Mouse (Mus musculus): ENCODE data around the gene Txndc8. TPM values are rescaled to one million over a fixed set of nuclear protein-coding genes. Genes with fewer than 3 reads are reported as not detected.

Txndc8 gene
- polyA plus RNA-seq, 1 experiment from 2014 or later, result not detected

GRCm38 (mm10) chr4:57940631-57941030 is 68.3 kb downstream of the Txndc8 start:
- H3K27ac ChIP-seq, result no peak overlapping the region
- no peak overlapping the region for H3K4me2 ChIP-seq
- no peaks in the 10 kb centered on the region for H3K9me3 ChIP-seq (replicated peaks)
- no peaks in the 10 kb centered on the region for H3K27me3 ChIP-seq
- ATAC-seq (replicated peaks; ENCODE audit: insufficient number of reproducible peaks, insufficient read depth, low FRiP score, low read depth), result no peak
- H3K4me1 ChIP-seq (replicated peaks), result no peaks in the 10 kb centered on the region
- no peak overlapping the region for H3K4me3 ChIP-seq
- peaks cover 23% of the 10 kb centered on the region for H3K36me3 ChIP-seq
- no peak overlapping the region for H3K9ac ChIP-seq
- 60% methylated on average over 4 of the region's 4 CpGs for WGBS

- H3K9me3 ChIP-seq (replicated peaks), result no peaks in the 10 kb centered on the region
- no peak overlapping the region for H3K4me2 ChIP-seq
- ATAC-seq (replicated peaks; ENCODE audit: insufficient number of reproducible peaks, insufficient read depth, low FRiP score, low read depth), result no peak
- WGBS, result 77% methylated on average over 6 of the region's 6 CpGs
- no peaks in the 10 kb centered on the region for H3K36me3 ChIP-seq
- H3K27me3 ChIP-seq, result no peaks in the 10 kb centered on the region
- no peak overlapping the region for H3K4me3 ChIP-seq
- no peak overlapping the region for H3K9ac ChIP-seq
- no peak overlapping the region for H3K27ac ChIP-seq
- no peaks in the 10 kb centered on the region for H3K4me1 ChIP-seq (replicated peaks)
Observed at GRCm38 (mm10) chr4:57937292-57937691, 71.6 kb downstream of the Txndc8 start.

- Histone ChIP-seq H3K4me1 (replicated peaks) (no peaks in the 10 kb centered on the region), H3K9me3 (replicated peaks) (no peaks in the 10 kb centered on the region), H3K36me3 (no peaks in the 10 kb centered on the region), H3K4me3 (no peak overlapping the region), H3K9ac (no peak overlapping the region), H3K27ac (no peak overlapping the region), H3K27me3 (no peaks in the 10 kb centered on the region), H3K4me2 (no peak overlapping the region)
- ATAC-seq (replicated peaks; ENCODE audit: insufficient number of reproducible peaks, insufficient read depth, low FRiP score, low read depth), result no peak
- WGBS, result 66% methylated on average over 5 of the region's 5 CpGs
Observed at GRCm38 (mm10) chr4:57934181-57934580, 74.7 kb downstream of the Txndc8 start.

Other genes with a start within 250 kb of the Txndc8 start
- gene D630039A03Rik, start 92.8 kb downstream of the Txndc8 start, polyA plus RNA-seq (2015; fragmentation: Nextera tagmentation; extraction: Ambion mirVana), result 0.06 and 0.38 TPM in 2 replicates
- 257 and 284 TPM in 2 replicates for gene Txn1, start 52.7 kb downstream of the Txndc8 start, polyA plus RNA-seq (2015; fragmentation: Nextera tagmentation; extraction: Ambion mirVana)
- gene Svep1, start 197.7 kb upstream of the Txndc8 start, polyA plus RNA-seq (2015; fragmentation: Nextera tagmentation; extraction: Ambion mirVana), result 1.9 and 2.5 TPM in 2 replicates

Data from heart, embryonic 15.5 days (tissue).